Mouse (Mus musculus) urinary bladder, postnatal 25 days (tissue): ENCODE data around the gene Commd6.
A peak's percentile ranks its signal among the peaks of the same experiment; 100 is the strongest.

Experiments
- DNase-seq: peaks from one replicate; pipeline ENCODE4 v3.0.0; 2022; ENCODE audit warnings: low spot score

Commd6 gene

GRCm38 (mm10) chr14:101640153-101640843 lies at the start of gene Commd6:
Commd6 (minus strand) TSS chr14:101640686.
- DNase-seq = peak; percentile 82

GRCm38 (mm10) chr14:101688406-101688805 lies 47.9 kb upstream of the Commd6 start:
- no peak for DNase-seq

- DNase-seq = no peak
These were observed 47.2 kb upstream of the Commd6 start for GRCm38 (mm10) chr14:101687696-101688095.

GRCm38 (mm10) chr14:101672226-101672625 lies 31.7 kb upstream of the Commd6 start:
- no peak for DNase-seq

GRCm38 (mm10) chr14:101668626-101669025 lies 28.1 kb upstream of the Commd6 start:
- DNase-seq = no peak

- DNase-seq = no peak
These were observed 26.1 kb upstream of the Commd6 start for GRCm38 (mm10) chr14:101666536-101666935.

- DNase-seq = no peak
These were observed 25.6 kb upstream of the Commd6 start for GRCm38 (mm10) chr14:101666056-101666455.

GRCm38 (mm10) chr14:101664274-101664673 lies 23.8 kb upstream of the Commd6 start:
- no peak for DNase-seq

GRCm38 (mm10) chr14:101661654-101662412 lies 21.3 kb upstream of the Commd6 start:
- no peak for DNase-seq

- no peak for DNase-seq
These were observed 15.8 kb upstream of the Commd6 start for GRCm38 (mm10) chr14:101656307-101656706.

GRCm38 (mm10) chr14:101654526-101654909 lies 14.0 kb upstream of the Commd6 start:
- DNase-seq = no peak

- peak; percentile 100 for DNase-seq
These were observed 13.4 kb upstream of the Commd6 start, which contains the start of gene Uchl3 for GRCm38 (mm10) chr14:101653581-101654525. Uchl3 (plus strand) TSS chr14:101653967.

- no peak for DNase-seq
These were observed 12.1 kb upstream of the Commd6 start for GRCm38 (mm10) chr14:101652571-101652970.

- no peak for DNase-seq
These were observed 10.1 kb upstream of the Commd6 start for GRCm38 (mm10) chr14:101650551-101650950.

- no peak for DNase-seq
These were observed 4.5 kb upstream of the Commd6 start for GRCm38 (mm10) chr14:101644948-101645347.

- no peak for DNase-seq
These were observed 3.1 kb downstream of the Commd6 start for GRCm38 (mm10) chr14:101637381-101637780.

- DNase-seq = no peak
These were observed 4.7 kb downstream of the Commd6 start for GRCm38 (mm10) chr14:101635765-101636164.

- DNase-seq = no peak
These were observed 9.9 kb downstream of the Commd6 start for GRCm38 (mm10) chr14:101630548-101630947.

- no peak for DNase-seq
These were observed 22.8 kb downstream of the Commd6 start for GRCm38 (mm10) chr14:101617680-101618079.

- DNase-seq = no peak
These were observed 24.3 kb downstream of the Commd6 start for GRCm38 (mm10) chr14:101616178-101616577.

- no peak for DNase-seq
These were observed 27.3 kb downstream of the Commd6 start for GRCm38 (mm10) chr14:101613206-101613605.

- DNase-seq = no peak
These were observed 29.8 kb downstream of the Commd6 start for GRCm38 (mm10) chr14:101610701-101611100.
